Mouse (Mus musculus): ENCODE measurements around the gene Lamtor1.

- no peak for TF ChIP-seq CTCF (IDR thresholded peaks at IDR 0.05; ENCODE audit: borderline replicate concordance, control insufficient read depth, extremely low read depth, insufficient read depth, low read length, poor library complexity)
- no peak for TF ChIP-seq POLR2A (IDR thresholded peaks at IDR 0.05; ENCODE audit: control insufficient read depth, extremely low read depth, insufficient read depth, low read length, poor library complexity)
Measured at GRCm38 (mm10) chr7:101955862-101956261, 50.2 kb downstream of the Lamtor1 start.
